Mouse (Mus musculus) cerebellum, adult 8-10 months (tissue): ENCODE measurements at regions not wholly inside any gene's neighbourhood (a gene's known extent, or its start where the extent isn't known, plus 50 kb on each side); places are given as distances from the start of the nearest gene placed in this dataset.

Experiments
- DNase-seq: peaks from one replicate; pipeline ENCODE4 v3.0.0; 2022

DNA sequence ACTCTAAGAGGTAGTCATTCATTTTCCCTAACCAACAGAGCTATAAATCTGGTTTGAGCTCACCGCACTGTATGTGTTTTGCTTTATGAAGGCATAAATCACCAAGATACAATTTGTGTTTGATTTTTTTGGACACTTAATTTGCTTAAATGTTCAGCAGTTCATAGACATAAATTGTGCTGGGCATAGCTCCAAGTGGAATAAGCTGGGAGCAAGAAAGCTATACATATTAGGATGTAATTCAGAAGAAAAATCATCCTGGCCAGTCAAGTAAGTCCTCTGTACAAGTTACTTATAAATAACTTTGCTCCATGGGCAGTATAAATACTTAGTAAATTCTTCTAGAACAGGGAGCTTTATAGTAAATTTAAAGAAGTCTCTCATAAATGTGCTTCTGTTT lies 267.0 kb upstream of the Atp5g3 start:
- no peak for DNase-seq

- DNase-seq = no peak
Measured at GRCm38 (mm10) chr2:74168776-74169570, 257.8 kb upstream of the Atp5g3 start.

GRCm38 (mm10) chr2:74168307-74168706 lies 257.2 kb upstream of the Atp5g3 start:
- no peak for DNase-seq

- no peak for DNase-seq
Measured at GRCm38 (mm10) chr2:74154062-74154461, 242.9 kb upstream of the Atp5g3 start.

DNA sequence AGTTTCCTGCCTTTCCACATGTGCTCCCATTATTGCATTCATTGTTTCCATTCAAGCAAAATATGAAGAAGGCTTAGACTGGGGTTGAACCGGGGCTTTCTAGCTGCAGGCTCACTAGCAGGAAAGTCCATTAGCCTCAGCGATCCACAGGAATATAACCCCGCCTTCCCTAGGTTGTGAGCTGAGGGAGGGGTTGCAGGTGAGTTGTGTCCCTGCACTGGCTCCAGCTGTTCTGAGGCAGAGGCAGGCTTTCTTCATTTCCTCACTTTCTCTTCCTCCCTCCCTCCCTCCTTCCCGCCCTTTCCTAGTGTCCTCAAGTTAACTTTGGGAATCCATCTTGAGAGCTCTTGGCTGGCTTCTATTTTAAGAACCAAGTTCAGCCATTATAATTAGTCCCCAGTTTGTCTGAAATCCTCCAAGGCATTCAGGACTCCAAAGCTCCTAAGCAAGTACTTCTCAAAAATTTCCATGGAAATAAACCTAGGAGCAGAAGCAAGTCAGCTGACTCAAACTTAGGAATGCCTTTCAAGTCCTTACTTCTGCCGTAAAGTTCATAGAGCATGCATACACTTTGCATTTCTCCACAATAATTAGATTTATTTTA lies 242.2 kb upstream of the Atp5g3 start:
- DNase-seq = no peak

- no peak for DNase-seq
Measured at GRCm38 (mm10) chr2:74152534-74153246, 241.6 kb upstream of the Atp5g3 start.

DNA sequence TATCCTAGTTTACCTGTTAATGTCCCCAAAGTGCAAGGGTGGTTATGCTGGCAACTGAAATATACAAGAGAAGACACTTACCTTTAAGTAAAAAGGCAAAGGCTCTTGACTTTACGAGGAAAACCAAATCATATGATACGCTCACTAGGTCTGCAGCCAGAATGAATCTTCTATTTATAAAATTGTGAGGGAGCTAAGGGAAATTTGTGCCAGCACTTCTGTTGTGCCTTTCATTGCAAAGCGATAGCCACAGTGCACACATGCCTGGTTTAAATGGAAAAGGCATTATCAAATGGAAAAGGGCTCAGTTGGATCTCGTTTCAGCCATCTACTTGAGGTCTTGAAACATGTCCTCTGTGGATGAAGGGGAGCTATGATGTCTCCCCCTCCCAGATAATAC lies 236.1 kb upstream of the Atp5g3 start:
- no peak for DNase-seq

DNA sequence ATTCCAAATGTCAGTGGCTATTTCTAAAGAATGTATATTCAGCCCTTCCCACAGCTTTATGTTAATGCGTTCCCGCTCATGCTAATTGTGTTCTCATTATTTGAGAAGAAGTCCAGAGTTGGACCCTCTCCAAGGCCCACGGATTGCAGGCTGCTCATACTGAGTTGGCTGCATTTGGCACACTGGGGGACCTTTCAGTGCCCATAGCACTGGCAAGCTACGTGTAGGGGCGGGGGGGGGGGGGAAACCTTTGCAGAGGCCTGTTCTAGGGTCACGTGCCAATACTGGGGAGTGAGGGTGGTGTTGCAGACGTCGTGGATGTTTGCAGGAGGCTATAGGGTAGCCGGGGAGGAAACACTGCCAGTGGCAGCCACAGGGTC lies 225.5 kb upstream of the Atp5g3 start:
- DNase-seq = no peak

DNA sequence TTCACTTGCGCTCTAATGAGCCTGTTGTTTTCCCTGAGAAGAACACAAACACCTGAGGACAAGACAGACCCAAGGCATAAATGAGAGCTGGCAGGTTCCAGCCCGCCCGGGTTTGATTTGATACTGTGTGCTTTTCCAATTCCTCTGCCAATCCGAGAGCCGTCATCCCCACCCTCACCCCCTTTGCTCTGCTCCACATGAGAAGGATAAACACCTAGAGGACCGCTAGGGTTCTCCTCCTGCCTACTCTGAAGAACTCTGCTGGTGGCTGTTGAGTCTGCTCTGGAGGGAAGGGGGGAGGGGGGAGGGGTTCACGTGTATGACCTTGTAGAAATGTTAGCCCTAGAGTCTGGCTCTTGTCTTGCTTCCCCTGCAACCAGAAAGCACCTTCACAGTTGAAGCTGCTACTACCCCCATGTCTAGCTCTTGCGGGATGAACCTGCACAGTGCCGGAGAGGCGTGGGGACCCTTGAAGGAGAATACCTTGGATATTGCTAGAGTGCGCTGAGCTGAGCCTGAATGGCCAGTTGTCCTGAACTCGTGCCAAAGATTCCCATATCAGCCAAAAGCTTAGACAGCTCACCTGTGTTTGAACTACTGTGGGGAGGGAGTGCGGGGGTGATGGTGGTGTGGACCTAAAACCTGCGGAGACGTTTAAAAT lies 225.0 kb upstream of the Atp5g3 start:
- DNase-seq = no peak

GRCm38 (mm10) chr2:74130141-74130588 lies 219.0 kb upstream of the Atp5g3 start:
- no peak for DNase-seq

- DNase-seq = no peak
Measured at GRCm38 (mm10) chr2:74128782-74129538, 217.8 kb upstream of the Atp5g3 start.

DNA sequence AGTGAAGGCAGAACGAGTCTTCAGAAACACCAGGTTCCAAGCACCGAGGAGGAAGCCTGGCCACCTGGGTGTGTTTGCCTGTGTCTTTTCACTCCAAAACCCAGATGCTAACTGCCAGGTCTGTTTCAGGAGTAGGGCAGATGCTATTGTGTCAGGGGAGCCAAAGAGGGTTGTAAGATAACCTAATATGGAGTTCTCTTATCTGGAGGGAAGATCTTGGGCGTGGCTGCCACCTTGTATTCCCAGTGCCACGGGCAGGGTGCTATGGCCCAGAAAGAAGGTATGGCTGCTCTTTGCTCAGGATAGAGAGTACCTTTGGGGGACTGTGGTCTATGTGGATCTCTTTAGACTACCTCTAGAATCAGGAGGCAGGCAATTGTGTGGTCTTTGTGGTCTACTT lies 216.0 kb upstream of the Atp5g3 start:
- no peak for DNase-seq

GRCm38 (mm10) chr2:74124252-74124651 lies 213.1 kb upstream of the Atp5g3 start:
- no peak for DNase-seq

GRCm38 (mm10) chr2:74123360-74124074 lies 212.4 kb upstream of the Atp5g3 start:
- no peak for DNase-seq

- no peak for DNase-seq
Measured at GRCm38 (mm10) chr2:74122937-74123336, 211.8 kb upstream of the Atp5g3 start.

DNA sequence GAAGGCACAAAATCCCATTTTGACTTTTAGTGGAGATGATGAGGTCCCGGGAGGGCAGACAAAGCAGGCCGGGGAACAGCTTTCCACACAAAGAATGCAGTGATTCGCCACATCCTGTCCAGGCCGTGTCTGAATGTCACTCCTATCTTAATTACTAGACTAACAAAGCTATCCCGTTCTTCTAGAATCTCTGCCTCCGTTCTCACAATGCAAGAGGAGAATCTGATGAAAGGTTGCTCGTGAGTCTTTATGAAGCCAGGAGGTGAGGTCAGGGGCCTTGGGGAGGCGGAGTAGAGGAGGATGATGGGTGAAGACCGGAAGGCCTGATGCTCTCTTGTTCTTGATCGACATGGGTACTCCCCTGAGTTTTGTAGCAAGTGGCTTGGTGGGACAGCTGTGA lies 208.9 kb upstream of the Atp5g3 start:
- DNase-seq = no peak

DNA sequence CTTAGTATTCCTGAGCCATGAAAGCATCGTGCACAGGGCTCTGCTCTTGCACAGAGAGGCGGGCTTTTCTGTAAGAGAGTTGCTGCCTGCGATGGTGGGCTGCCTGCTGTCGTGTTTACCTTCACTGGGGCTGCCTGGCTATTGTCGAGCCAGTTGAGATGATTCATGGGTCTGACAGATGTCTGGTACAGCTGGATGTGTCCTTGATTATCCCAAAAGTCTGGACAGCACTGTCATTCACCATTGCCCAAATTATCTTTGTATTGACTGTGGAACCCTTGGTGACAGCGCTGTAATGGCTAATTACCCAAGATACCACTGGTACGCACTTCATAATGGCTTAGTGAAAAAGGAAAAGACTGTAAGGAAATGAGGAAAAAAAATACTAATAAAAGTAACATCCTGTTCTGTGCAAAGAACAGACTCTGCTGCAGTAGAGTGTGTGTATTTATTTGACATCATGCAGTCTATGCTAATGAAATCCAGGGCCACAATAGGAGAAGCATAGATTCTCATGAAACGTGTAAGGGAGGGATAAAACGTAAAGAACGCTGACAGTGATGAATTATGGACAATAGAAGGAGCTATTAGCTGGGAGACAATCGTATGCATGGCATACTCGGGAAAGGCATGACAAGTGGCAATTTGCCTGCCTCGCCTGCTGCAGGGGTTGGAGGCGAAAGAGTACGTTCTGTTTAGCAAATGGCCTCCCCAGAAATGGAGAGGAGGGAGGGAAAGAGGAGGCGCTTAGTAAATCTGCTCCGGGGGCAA lies 208.2 kb upstream of the Atp5g3 start:
- no peak for DNase-seq

- no peak for DNase-seq
Measured at GRCm38 (mm10) chr2:74106472-74106871, 195.3 kb upstream of the Atp5g3 start.

GRCm38 (mm10) chr2:74099671-74100372 lies 188.7 kb upstream of the Atp5g3 start:
- DNase-seq = peak; percentile 60

GRCm38 (mm10) chr2:74096809-74097208 lies 185.7 kb upstream of the Atp5g3 start:
- no peak for DNase-seq

- DNase-seq = no peak
Measured at GRCm38 (mm10) chr2:74093494-74093893, 182.4 kb upstream of the Atp5g3 start.
